Mouse (Mus musculus) adrenal gland (tissue): Measurements from ENCODE around the gene Cdca8.

ENCODE experiments used
- intact Hi-C: fragments of 180-260 bp; cut with DNase I; formaldehyde crosslinking; loops from one replicate; pipeline ENCODE4 v1.15.1; 2025

Gene Cdca8

GRCm38 (mm10) chr4:124957284-124957683 lies 18.2 kb upstream of the Cdca8 start:
- intact Hi-C loops: no loop called here

DNA sequence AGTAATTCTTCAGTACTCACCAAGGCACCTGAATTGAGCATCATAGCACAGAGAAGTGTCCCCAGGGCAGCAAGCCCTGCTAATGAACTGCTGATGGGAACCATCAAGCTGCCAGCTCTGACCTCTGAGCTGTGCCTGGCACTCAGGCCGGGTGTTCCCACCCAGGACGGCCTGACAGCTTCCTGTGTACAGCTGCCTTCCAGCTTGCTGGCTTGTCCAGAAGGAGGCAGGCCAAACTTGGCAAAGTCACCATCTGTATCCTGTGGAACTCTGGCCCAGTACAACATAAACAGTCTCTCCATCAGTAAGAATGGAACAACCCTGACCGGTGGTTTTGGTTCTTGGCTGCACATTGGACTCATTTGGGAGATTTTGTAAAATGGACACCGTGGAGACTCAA lies 14.4 kb upstream of the Cdca8 start:
- intact Hi-C loops: no loop called here

GRCm38 (mm10) chr4:124951036-124951433 lies 11.9 kb upstream of the Cdca8 start:
- intact Hi-C loops: no loop called here

GRCm38 (mm10) chr4:124950181-124951035 lies 11.3 kb upstream of the Cdca8 start:
- intact Hi-C loops: no loop called here

- intact Hi-C loops: no loop called here
Measured at GRCm38 (mm10) chr4:124949488-124949887, 10.4 kb upstream of the Cdca8 start.

- intact Hi-C loops: loop anchor here (5.0 kb wide), 1 partner anchor 157 kb away; no protein-coding TSS in a partner anchor
Measured at GRCm38 (mm10) chr4:124944961-124945360, 5.8 kb upstream of the Cdca8 start.

DNA sequence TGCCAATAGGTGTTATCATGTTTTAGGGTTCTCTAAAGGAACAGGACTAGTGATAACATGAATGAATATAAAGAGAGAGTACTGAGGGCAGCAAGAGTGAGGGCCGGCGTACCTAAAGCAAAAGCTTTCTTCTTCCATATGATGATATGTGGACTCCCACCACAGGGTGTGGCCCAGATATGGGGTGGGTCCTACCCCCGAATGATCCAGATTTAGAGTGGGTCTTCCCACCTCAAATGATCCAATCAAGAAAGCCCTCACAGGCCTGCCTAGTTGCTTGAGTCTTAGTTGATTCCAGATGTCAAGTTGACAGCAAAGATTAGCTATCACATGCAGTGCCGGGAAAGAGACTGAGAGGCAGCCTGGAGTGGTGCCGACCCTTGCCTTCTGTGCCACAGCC lies 4.7 kb upstream of the Cdca8 start:
- intact Hi-C loops: loop anchor here (1.0 to 5.0 kb wide), 2 partner anchors 115 to 159 kb away; no protein-coding TSS in a partner anchor

DNA sequence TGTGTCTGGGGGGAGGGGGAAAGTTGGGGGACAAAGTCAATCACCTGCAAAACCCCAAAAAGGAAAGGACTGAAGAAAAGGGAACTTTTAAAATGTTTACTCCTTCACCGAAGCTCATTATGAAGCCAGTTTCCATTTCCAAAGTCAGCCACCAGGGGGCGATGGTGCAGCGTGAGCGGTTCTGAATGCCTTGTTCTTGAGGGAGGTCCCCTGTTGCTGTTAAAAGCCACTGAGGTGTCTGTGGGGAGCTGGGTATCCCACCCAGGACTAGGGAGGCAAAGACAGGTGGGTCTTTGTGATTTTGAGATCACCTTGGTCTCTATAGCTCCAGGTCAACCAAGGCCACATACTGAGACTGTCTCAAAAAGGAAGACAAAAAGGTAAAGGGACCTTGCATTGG lies 3.9 kb upstream of the Cdca8 start:
- intact Hi-C loops: loop anchor here (1.0 to 5.0 kb wide), 2 partner anchors 115 to 159 kb away; no protein-coding TSS in a partner anchor

DNA sequence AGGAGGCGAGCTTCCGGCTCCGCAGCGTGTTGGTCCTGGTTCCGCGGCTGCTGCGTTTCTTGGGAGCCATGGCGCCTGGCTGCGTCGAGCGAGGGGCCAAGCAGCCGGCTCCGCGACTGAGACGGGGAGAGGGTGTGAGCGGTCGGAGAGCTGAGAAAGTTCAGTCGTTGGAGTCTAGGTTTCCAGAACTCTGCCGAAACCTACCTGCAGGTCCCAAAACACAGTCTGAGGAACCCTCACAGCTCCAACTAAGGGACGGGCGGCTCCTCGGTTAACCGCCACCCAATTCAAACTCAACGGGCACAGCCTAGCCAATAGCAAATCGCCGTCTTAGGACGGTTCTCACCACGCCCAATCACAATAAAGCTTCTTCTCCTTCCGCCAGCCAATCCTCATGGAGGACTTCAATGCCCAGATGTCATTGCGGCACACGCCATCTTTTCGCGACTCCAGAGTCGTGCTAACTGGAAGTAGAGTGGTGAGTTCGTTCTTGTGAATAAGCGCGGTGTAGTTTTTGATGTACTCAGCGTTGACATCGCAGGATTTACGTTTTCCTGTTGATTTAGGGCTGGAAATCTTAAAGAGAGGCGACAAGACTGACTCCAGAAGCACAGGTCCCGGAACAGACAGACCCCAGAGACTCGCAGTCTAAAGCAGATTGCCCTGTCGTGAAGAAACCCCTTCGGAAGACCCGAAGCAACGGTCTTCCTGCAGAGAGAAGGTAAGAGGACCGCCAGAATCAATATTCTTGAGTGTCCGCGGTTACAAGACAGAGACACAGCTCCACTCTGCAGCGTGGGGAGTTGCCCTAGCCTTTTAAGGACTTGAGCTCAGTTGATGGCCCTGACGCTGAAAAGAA lies 2.3 kb downstream of the Cdca8 start, which contains the start of gene 9930104L06Rik:
TSS of gene 9930104L06Rik (plus strand) at position 436 of the 859 bp plus-strand sequence.
- intact Hi-C loops: no loop called here

GRCm38 (mm10) chr4:124928102-124928501 lies 11.0 kb downstream of the Cdca8 start:
- intact Hi-C loops: no loop called here

- intact Hi-C loops: no loop called here
Measured at GRCm38 (mm10) chr4:124905971-124906822, 32.9 kb downstream of the Cdca8 start.

DNA sequence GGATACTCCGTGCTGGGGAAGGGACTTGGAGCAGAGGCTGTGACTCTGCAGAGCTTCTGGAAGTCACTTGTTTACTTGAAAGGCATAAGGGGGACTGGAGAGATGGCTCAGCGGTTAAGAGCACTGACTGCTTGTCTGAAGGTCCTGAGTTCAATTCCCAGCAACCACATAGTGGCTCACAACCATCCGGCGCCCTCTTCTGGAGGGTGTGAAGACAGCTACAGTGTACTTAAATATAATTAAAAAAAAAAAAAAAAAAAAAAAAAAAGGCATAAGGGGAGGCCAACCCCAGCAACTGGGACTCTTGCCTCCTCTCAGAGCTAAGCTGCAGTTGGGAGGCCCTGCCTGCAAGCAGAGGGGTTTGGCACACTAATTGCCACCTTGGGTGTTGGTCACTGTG lies 33.7 kb downstream of the Cdca8 start:
- intact Hi-C loops: no loop called here

DNA sequence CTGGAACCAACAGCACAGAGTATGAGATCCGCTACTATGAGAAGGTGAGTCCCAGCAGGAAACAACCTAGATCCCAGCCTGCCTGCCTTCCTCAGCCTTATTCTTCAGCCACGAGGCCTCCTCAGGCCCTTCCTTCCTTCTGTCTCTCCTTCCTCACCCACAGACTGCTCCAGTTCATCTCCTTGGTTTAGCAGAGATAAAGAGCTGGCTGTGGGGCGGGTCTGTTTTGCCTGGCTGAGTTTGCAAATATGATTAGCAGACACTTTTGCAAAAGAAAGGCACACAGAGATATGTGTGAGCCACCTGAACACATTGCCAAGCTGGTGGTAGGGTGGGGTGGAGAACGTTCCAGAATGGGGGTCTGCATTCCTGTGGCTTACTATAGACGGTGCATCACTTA lies 39.2 kb downstream of the Cdca8 start:
- intact Hi-C loops: no loop called here

GRCm38 (mm10) chr4:124898428-124898827 lies 40.7 kb downstream of the Cdca8 start:
- intact Hi-C loops: no loop called here

DNA sequence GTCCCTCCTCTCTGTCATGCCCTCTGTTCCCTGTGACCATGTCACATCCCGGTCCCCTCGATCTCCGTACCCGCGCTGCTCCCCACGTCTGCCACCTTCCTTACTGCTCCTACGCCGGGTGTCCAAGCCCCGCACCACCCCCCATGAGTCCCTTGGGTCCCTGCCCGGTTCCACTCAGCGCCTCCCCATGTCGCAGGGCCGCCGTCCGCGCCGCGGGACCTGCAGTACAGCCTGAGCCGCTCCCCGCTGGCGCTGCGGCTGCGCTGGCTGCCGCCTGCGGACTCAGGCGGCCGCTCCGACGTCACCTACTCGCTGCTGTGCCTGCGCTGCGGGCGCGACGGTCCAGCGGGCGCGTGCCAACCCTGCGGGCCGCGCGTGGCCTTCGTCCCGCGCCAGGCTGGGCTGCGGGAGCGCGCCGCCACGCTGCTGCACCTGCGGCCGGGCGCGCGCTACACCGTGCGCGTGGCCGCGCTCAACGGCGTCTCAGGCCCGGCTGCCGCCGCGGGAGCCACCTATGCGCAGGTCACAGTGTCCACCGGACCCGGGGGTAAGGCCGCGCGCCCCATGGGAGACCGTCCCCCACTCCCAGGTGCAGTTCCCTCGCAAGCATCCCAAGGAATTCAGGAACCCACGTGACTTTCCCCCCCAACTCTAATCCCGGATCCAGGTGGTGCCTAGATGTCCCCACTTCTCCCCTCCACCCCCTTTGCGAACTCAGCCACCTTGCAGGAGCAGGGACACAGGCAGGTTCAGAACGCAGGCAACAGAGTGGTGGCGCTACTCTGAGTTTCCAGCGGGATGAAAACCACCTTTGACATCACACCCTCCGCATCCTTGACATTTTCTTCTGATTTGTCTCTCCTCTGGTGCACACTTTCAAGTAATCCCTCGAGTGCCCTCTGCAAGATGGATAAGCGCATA lies 44.3 kb downstream of the Cdca8 start:
- intact Hi-C loops: no loop called here

GRCm38 (mm10) chr4:124893769-124894168 lies 45.3 kb downstream of the Cdca8 start:
- intact Hi-C loops: no loop called here

DNA sequence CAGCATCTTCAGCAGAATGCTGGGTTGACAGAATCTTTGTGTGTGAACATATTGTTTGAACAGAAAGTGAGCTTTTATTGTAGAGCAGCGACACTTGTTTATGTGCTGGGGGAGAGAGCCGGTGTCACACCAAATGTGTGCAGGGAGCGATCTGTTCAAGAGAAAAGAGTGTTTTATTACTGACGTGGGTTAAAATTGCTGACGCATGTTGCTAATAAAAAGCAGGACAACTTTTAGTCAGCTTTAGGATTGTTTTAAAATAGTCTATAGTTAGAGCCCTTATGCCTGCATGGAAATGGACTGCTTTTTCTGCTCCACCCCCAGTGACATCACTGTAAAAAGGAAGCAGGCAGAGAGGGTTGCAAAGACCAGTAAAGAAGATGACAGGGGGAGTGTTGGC lies 48.3 kb downstream of the Cdca8 start:
- intact Hi-C loops: no loop called here

DNA sequence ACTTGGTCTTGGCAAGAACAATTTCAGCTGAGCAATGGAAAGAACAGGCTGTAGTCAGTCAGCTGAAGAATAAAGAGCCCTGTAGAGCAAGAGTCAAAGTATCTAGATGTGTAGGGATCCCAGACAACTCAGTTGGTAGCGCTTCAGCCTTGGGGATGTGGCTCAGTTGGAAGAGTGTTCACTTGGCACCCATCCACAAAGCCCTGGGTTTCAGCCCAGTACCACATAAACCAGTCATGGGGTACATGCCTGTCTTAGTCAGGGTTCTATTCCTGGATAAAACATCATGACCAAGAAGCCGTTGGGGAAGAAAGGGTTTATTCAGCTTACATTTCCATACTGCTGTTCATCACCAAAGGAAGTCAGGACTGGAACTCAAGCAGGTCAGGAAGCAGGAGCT lies 49.2 kb downstream of the Cdca8 start:
- intact Hi-C loops: no loop called here

- intact Hi-C loops: no loop called here
Measured at GRCm38 (mm10) chr4:124888702-124889101, 50.4 kb downstream of the Cdca8 start.

- intact Hi-C loops: no loop called here
Measured at GRCm38 (mm10) chr4:124882151-124882729, 56.9 kb downstream of the Cdca8 start.
